Mouse (Mus musculus) thymus, adult 2 months (tissue): ENCODE results near the gene Rarb. TPM values are rescaled to one million over a fixed set of nuclear protein-coding genes. Genes with fewer than 3 reads are reported as not detected.

Experiments used
- DNase-seq: peaks from one replicate; pipeline ENCODE4 v3.0.0; 2021
- H3K27ac ChIP-seq: fragments of 200-500 bp; 2 replicates; pipeline ENCODE4 v1.5.1; 2012; ENCODE audit warnings: low read length, control low read depth; ENCODE audit not compliant: control insufficient read depth, insufficient read depth
- H3K27me3 ChIP-seq: fragments of 200-500 bp; 2 replicates; pipeline ENCODE4 v1.6.1; 2012; ENCODE audit warnings: mild to moderate bottlenecking, low read length, moderate library complexity, mixed read lengths; ENCODE audit not compliant: control insufficient read depth, insufficient read depth
- H3K36me3 ChIP-seq: fragments of 200-500 bp; 2 replicates; pipeline ENCODE4 v1.6.1; 2012; ENCODE audit warnings: mild to moderate bottlenecking, low read length, moderate library complexity; ENCODE audit not compliant: control insufficient read depth, insufficient read depth
- H3K4me1 ChIP-seq: fragments of 200-500 bp; replicated peaks from 2 replicates; pipeline ENCODE4 v1.6.1; 2012; ENCODE audit warnings: low read length; ENCODE audit not compliant: control insufficient read depth, insufficient read depth
- H3K4me3 ChIP-seq: fragments of 200-500 bp; 2 replicates; pipeline ENCODE4 v1.5.1; 2012; ENCODE audit warnings: mild to moderate bottlenecking, low read length, control low read depth, moderate library complexity; ENCODE audit not compliant: control insufficient read depth, insufficient read depth
- CTCF ChIP-seq: fragments of 200-500 bp; IDR thresholded peaks from 2 replicates; pipeline ENCODE4 v1.5.1; 2012; ENCODE audit warnings: mild to moderate bottlenecking, control low read depth, low read length, moderate library complexity, borderline replicate concordance; ENCODE audit not compliant: control insufficient read depth, poor library complexity, insufficient read depth; ENCODE audit errors: extremely low read depth
- POLR2A ChIP-seq: fragments of 200-500 bp; IDR thresholded peaks from 2 replicates; pipeline ENCODE4 v1.6.1; 2012; ENCODE audit warnings: mild to moderate bottlenecking, low read length, control low read depth, moderate library complexity; ENCODE audit not compliant: control insufficient read depth, poor library complexity, insufficient read depth; ENCODE audit errors: extremely low read depth
- WGBS: fragments of 180-500 bp; shearing (Covaris S2); methylation state at CpG from one replicate; pipeline ENCODE4 v1.1.7; 2018; 5-methylcytosine and 5-hydroxymethylcytosine counted together
- polyA plus RNA-seq: library from polyadenylated mRNA; depleted of rRNA; stranded (reverse); fragments of >200 nt; gene quantifications from 2 replicates; pipeline ENCODE4 v1.2.3, GENCODE M21; 2012

Gene Rarb
- polyA plus RNA-seq, 1 experiment, result 2.9 TPM

DNA sequence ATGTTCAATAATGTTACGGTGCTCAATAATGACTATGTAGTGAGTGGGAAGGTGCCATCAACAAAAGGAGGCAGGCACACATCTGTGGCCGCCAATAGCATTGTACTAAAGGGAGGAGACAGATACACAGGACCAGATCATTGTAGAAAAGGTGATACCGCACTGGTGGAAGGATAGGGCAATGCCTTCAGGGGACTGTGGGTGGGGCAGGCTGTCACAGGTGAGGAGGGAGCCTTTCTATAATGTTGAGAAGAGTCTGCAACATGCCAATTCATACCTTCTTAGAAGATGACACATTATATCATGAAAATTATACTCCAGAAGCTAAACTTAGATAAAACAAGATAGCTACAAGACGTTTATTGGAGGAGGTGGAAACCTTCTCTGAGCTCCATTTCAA is 381.6 kb downstream of the Rarb start:
- no peaks in the 10 kb centered on the region for H3K4me1 ChIP-seq
- no peak for TF ChIP-seq CTCF
- TF ChIP-seq POLR2A, result no peak
- peaks cover 9% of the 10 kb centered on the region; the same call in 1 of the 2 replicates for H3K36me3 ChIP-seq
- no peak overlapping the region for H3K27ac ChIP-seq
- no peak overlapping the region for H3K4me3 ChIP-seq
- 94% methylated on average over 4 of the region's 4 CpGs for WGBS
- DNase-seq, result no peak
- H3K27me3 ChIP-seq, result no peaks in the 10 kb centered on the region

DNA sequence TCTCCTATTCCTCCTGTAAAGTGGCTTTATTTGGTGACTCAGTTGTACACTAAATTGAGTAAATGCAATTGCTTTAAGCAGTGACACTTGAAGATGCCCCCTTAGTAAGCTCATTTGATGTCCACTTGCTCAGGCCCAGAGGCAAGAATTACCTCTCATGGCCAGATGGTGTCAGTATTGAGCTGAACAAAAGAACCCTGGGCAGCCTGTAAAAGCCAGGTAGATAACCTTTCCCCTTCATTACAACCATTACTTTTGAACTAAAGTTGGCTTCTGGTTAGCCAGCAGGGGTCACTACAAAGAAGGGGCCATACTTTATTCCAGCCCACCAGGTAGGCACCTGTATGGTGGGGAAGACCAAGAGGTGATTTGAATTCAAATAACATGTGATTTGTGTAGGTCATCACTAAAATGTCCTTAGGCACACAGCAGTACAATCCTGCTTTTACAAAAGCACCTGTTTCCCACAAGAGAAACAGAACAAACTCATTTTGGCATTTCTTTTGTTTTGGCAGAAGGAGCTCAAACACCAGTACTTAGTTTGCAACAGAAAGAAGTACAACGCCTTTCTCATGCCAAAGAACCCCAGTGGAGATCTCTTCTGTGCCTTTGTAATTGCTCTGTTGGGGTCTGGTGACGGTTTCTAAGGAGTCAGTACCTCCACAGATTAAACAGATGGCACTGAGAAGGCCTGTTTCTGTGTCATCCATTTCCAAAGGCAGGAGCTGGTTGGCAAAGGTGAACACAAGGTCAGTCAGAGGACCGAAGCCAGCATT is 384.4 kb downstream of the Rarb start:
- Histone ChIP-seq H3K4me1 (no peaks in the 10 kb centered on the region), H3K27ac (no peak overlapping the region), H3K4me3 (no peak overlapping the region), H3K27me3 (no peaks in the 10 kb centered on the region), H3K36me3 (peaks cover 37% of the 10 kb centered on the region)
- peak; percentile 39 for DNase-seq
- 92% methylated on average over 3 of the region's 3 CpGs for WGBS
- TF ChIP-seq CTCF, result no peak
- TF ChIP-seq POLR2A, result no peak

DNA sequence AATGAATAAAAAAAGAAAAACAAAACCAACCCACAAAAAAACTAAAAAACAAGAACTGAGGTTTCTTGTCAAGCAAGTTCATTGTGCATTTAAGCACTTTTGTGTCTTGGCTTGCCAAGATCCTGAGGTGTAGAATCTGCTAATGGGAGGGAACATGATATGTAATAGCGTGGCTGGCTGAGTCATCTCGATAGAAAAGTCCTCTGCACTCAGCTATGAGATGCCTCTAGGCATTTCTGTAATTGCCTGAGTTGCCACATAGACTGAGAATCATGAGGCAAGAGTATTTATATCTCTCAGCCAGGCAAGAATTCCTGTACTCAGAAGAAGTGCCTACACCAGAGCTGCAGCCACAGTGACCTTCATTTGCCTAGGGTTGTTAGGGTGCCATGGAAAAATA is 385.8 kb downstream of the Rarb start:
- Histone ChIP-seq H3K27ac (no peak overlapping the region), H3K36me3 (peaks cover 51% of the 10 kb centered on the region), H3K27me3 (no peaks in the 10 kb centered on the region), H3K4me3 (no peak overlapping the region), H3K4me1 (no peaks in the 10 kb centered on the region)
- WGBS, result 84% methylated on average over 2 of the region's 2 CpGs
- TF ChIP-seq POLR2A (no peak), CTCF (no peak)
- DNase-seq, result no peak

- Histone ChIP-seq H3K27me3 (no peaks in the 10 kb centered on the region), H3K4me3 (no peak overlapping the region), H3K36me3 (peaks cover 53% of the 10 kb centered on the region), H3K27ac (no peak overlapping the region), H3K4me1 (no peaks in the 10 kb centered on the region)
- 95% methylated on average over 3 of the region's 3 CpGs for WGBS
- no peak for TF ChIP-seq CTCF
- TF ChIP-seq POLR2A, result no peak
- DNase-seq, result no peak
Measured at GRCm38 (mm10) chr14:16432550-16432949, 386.4 kb downstream of the Rarb start.

DNA sequence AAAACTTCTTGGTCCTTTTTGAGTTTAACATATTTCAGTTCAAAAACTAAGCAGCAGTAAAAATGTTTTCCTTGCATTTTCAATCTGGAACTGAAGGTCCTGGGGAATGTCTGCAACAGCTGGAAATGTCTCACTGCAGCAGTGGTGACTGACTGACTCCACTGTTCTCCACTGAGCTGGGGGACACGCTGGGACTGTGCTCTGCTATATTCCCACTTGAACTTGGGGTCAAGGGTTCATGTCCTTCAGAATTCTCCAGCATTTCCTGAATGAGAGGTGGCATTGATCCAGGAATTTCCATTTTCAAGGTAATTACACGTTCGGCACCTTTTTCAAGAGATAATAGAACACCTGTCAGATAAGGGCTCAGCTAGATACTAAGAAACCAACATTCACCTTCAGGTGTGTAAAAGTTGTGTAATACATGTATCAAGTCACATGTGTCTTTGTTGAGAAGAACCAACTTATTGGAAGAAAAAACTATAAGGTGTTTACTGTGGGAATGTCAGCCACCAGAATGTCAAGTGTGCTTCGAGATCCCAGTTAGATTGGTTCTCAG is 386.9 kb downstream of the Rarb start:
- no peak overlapping the region for H3K27ac ChIP-seq
- H3K27me3 ChIP-seq, result no peaks in the 10 kb centered on the region
- WGBS, result 95% methylated on average over 4 of the region's 4 CpGs
- H3K4me3 ChIP-seq, result no peak overlapping the region
- no peaks in the 10 kb centered on the region for H3K4me1 ChIP-seq
- TF ChIP-seq CTCF (no peak), POLR2A (no peak)
- DNase-seq, result no peak
- H3K36me3 ChIP-seq, result peaks cover 57% of the 10 kb centered on the region

DNA sequence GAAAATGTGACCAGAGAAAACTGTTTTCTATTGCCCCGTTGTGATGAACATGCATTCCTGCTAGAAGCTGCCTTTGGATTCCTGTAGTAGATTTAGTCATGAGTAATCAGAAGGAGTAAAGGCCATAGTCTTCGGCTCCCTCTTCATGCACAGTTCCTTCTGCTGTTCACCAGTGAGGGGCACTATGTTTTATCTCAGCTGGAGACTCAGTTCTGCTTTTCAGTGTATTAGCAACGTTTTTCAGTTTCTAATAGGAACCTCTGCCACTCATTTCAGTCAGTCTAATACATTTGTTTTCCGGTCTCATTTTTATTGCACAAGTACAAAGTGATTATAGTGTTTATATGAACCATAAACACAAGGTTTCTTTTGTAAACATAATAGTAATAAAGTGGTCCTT is 391.4 kb downstream of the Rarb start:
- H3K4me1 ChIP-seq, result no peaks in the 10 kb centered on the region
- WGBS, result 80% methylated on average over 4 of the region's 4 CpGs
- DNase-seq, result no peak
- no peak overlapping the region for H3K27ac ChIP-seq
- H3K27me3 ChIP-seq, result no peaks in the 10 kb centered on the region
- H3K36me3 ChIP-seq, result peaks cover 84% of the 10 kb centered on the region
- TF ChIP-seq CTCF (no peak), POLR2A (no peak)
- no peak overlapping the region for H3K4me3 ChIP-seq

DNA sequence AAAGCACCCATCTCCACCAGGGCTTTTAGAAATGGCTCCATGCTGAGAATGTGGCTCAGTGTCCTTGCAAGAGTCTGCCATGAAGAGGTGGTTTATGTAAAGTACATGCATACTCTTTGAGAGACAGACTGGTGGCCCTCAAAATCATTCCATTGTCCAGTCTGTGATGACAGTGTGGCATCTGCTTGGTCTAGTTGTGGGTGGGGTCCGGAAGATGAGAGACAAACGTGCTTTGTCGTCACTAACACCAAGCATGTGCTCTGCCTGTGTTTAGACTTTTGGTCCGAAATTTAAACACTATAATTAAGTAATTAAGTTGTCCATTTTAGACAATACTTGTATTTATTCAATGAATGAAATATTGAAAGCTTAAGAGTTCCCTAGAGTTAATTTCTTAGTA is 404.8 kb downstream of the Rarb start:
- H3K27ac ChIP-seq, result no peak overlapping the region
- WGBS, result 97% methylated on average over 4 of the region's 4 CpGs
- TF ChIP-seq POLR2A (no peak), CTCF (no peak)

More for the DNA sequence above, 404.8 kb downstream of the Rarb start:
- Histone ChIP-seq H3K4me1 (no peaks in the 10 kb centered on the region), H3K27me3 (no peaks in the 10 kb centered on the region), H3K4me3 (no peak overlapping the region), H3K36me3 (peaks cover 71% of the 10 kb centered on the region)
- no peak for DNase-seq
